16 mouse cellular contexts compared by ENCODE assay signal in genomic region chr17:52168076-52168838, GRCm38 (mm10).
DNase-seq lines count a peak whose midpoint lies in the region; ATAC-seq and TF ChIP-seq lines count a peak whose summit lies in the region.
"Had no signal": no experiment of that assay in that cellular context is flagged by ENCODE, and none has a peak within 500 bp of the region (broad histone marks: within the 10 kb centered on the region; RNA-seq: fewer than 3 reads in every experiment).

No protein-coding gene starts in this region.

- no peaks in the 10 kb centered on the region for H3K36me3 ChIP-seq in midbrain, embryonic 15.5 days (replicated peaks)
- H3K36me3 ChIP-seq: heart, embryonic 15.5 days; limb, embryonic 10.5 days; midbrain, embryonic 10.5 days; neural tube, embryonic 15.5 days had no signal

- no peaks in the 10 kb centered on the region for H3K4me1 ChIP-seq in lung, adult 2 months (ENCODE audit: control insufficient read depth, insufficient read depth, low read length)
- no peaks in the 10 kb centered on the region for H3K4me1 ChIP-seq in midbrain, embryonic 15.5 days
- H3K4me1 ChIP-seq: heart, embryonic 15.5 days; limb, embryonic 10.5 days; midbrain, embryonic 10.5 days; neural tube, embryonic 15.5 days had no signal

- H3K4me2 ChIP-seq in midbrain, embryonic 15.5 days: no peak overlapping the region
- H3K4me2 ChIP-seq: heart, embryonic 15.5 days; neural tube, embryonic 15.5 days had no signal

- H3K4me3 ChIP-seq in lung, adult 2 months (replicated peaks; ENCODE audit: extremely low read depth, low read depth, low read length): no peak overlapping the region
- no peak overlapping the region for H3K4me3 ChIP-seq in midbrain, embryonic 15.5 days
- H3K4me3 ChIP-seq: heart, embryonic 15.5 days; limb, embryonic 10.5 days; midbrain, embryonic 10.5 days; neural tube, embryonic 15.5 days had no signal

- H3K9me3 ChIP-seq in midbrain, embryonic 15.5 days: no peaks in the 10 kb centered on the region
- H3K9me3 ChIP-seq: heart, embryonic 15.5 days; limb, embryonic 10.5 days; midbrain, embryonic 10.5 days; neural tube, embryonic 15.5 days had no signal

- DNase-seq in lung, postnatal 36 days: peak; percentile 14
- no peak for DNase-seq in lung, adult 2 months
- DNase-seq in monocyte, adult 2 months (ENCODE audit: low read depth in 1 of 2, low spot score in 2 of 2): peak; percentile 62 to 76
- DNase-seq in thymus, postnatal 25 days: peak; percentile 61
- DNase-seq in right cerebral cortex, postnatal 14 days: no peak
- no peak for DNase-seq in ovary, adult 18-20 months (ENCODE audit: low spot score)
- DNase-seq: adrenal gland, adult 8-10 months; right cerebral cortex, postnatal 25 days had no signal

- no peaks in the 10 kb centered on the region for H3K27me3 ChIP-seq in midbrain, embryonic 15.5 days (replicated peaks)
- H3K27me3 ChIP-seq: heart, embryonic 15.5 days; neural tube, embryonic 15.5 days; Patski had no signal

- no peak for TF ChIP-seq POLR2A in lung, adult 2 months (IDR thresholded peaks at IDR 0.05; ENCODE audit: borderline replicate concordance, extremely low read depth, low read depth, low read length)

- no peak overlapping the region for H3K27ac ChIP-seq in midbrain, embryonic 15.5 days
- H3K27ac ChIP-seq: heart, embryonic 15.5 days; kidney, postnatal 0 days; limb, embryonic 10.5 days; midbrain, embryonic 10.5 days; neural tube, embryonic 15.5 days had no signal

- WGBS in lung, adult 2 months: 63% methylated on average over 10 of the region's 10 CpGs
- WGBS in midbrain, embryonic 15.5 days: 91% methylated on average over 10 of the region's 10 CpGs

- H3K9ac ChIP-seq in midbrain, embryonic 15.5 days: no peak overlapping the region
- H3K9ac ChIP-seq: heart, embryonic 15.5 days; neural tube, embryonic 15.5 days had no signal

- TF ChIP-seq CTCF in lung, adult 2 months (IDR thresholded peaks at IDR 0.05; ENCODE audit: insufficient read depth, low read length): no peak

- peak; percentile 24 for ATAC-seq in activated CD4-positive, CD25-positive, alpha-beta regulatory T cell, adult 4 months
- ATAC-seq in midbrain, embryonic 15.5 days (replicated peaks): no peak
- ATAC-seq: Patski had no signal

Comparison
In these comparisons a context has a peak if more than half of its experiments do, and no peak if none do; other contexts are left out.
1. DNase-seq: peak in lung, postnatal 36 days (single experiment), monocyte, adult 2 months (2 of 2) and thymus, postnatal 25 days (single experiment); none in lung, adult 2 months (single experiment), right cerebral cortex, postnatal 14 days (single experiment) and ovary, adult 18-20 months (single experiment).